Mouse (Mus musculus): ENCODE measurements around the gene Parp4. TPM values are rescaled to one million over a fixed set of nuclear protein-coding genes. Genes with fewer than 3 reads are reported as not detected.

Parp4 gene
- 6.5 TPM in 2 replicates for polyA plus RNA-seq (2015; fragmentation: Nextera tagmentation; extraction: Ambion mirVana)

- no peaks in the 10 kb centered on the region for H3K9me3 ChIP-seq
- H3K4me3 ChIP-seq (replicated peaks): peak within 1 kb of the TSS; percentile 67
- H3K4me2 ChIP-seq: peak within 1 kb of the TSS; percentile 81
- under 1% methylated on average over 24 of the region's 24 CpGs for WGBS
- H3K27ac ChIP-seq: peak within 1 kb of the TSS; percentile 57; the same call in 1 of the 2 replicates
- H3K9ac ChIP-seq: peak within 1 kb of the TSS; percentile 44
- H3K4me1 ChIP-seq: no peaks in the 10 kb centered on the region
- no peaks in the 10 kb centered on the region for H3K27me3 ChIP-seq (replicated peaks)
- ATAC-seq (ENCODE audit: insufficient read depth, low FRiP score, low read depth): peak; percentile 79
- H3K36me3 ChIP-seq: no peaks in the 10 kb centered on the region
These were observed at the start of gene Parp4, which contains the start of gene Cenpj for GRCm38 (mm10) chr14:56575416-56575815. Gene Parp4 (plus strand): TSS chr14:56575619. Gene Cenpj (minus strand): TSS chr14:56575425.

DNA sequence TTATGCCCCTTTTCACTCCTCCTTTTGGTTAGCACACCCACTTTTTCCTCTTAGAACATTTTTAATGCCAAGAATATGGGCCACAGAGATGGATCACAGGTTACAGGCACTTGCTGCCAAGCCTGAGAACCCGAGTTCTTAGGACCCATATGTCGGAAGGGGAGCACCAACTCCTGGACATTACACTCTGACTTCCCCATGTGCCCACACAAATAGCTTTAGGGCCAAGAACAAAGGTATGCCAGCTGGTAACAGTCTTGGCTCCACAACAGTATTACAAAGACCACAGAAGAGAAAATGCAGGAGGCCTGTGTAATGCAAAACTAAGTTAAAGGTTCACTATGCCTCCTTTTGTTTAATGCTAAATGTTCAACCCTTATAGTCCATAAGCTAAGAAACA lies 44.6 kb upstream of the Parp4 start:
- H3K9ac ChIP-seq: no peak overlapping the region
- no peak overlapping the region for H3K4me3 ChIP-seq (replicated peaks)
- 0 out of 2 replicates have a peak, but pooled peaks cover 6% of the 10 kb centered on the region for H3K36me3 ChIP-seq
- no peaks in the 10 kb centered on the region for H3K9me3 ChIP-seq
- H3K27ac ChIP-seq: no peak overlapping the region
- WGBS: 76% methylated on average over 2 of the region's 2 CpGs
- H3K4me1 ChIP-seq: no peaks in the 10 kb centered on the region
- no peak for ATAC-seq (ENCODE audit: insufficient read depth, low FRiP score, low read depth)
- H3K27me3 ChIP-seq (replicated peaks): no peaks in the 10 kb centered on the region
- no peak overlapping the region for H3K4me2 ChIP-seq

DNA sequence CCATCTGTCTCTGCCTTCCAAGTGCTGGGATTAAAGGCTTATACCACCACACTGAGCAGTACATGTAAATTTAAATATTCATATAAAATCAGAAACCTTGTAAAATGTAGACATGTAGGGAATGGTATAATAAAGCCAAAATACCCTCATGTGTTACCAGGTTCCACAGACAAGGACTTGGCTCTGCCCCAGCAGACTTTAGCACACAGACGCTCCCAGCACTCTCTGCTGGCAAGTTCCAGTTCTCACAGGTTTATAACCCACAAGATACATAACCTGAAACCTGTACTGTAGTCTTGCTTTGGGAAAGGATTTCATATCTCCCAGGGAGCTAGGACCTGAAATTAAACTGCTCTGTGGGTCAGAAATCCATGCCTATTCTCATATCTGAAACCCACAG lies 30.5 kb upstream of the Parp4 start:
- Histone ChIP-seq H3K36me3 (0 out of 2 replicates have a peak, but pooled peaks cover 10% of the 10 kb centered on the region), H3K4me1 (no peaks in the 10 kb centered on the region), H3K9me3 (no peaks in the 10 kb centered on the region), H3K27ac (no peak overlapping the region), H3K4me3 (replicated peaks) (no peak overlapping the region), H3K9ac (no peak overlapping the region), H3K4me2 (no peak overlapping the region), H3K27me3 (replicated peaks) (no peaks in the 10 kb centered on the region)
- no peak for ATAC-seq (ENCODE audit: insufficient read depth, low FRiP score, low read depth)
- WGBS: 80% methylated on average over 1 of the region's 1 CpGs

DNA sequence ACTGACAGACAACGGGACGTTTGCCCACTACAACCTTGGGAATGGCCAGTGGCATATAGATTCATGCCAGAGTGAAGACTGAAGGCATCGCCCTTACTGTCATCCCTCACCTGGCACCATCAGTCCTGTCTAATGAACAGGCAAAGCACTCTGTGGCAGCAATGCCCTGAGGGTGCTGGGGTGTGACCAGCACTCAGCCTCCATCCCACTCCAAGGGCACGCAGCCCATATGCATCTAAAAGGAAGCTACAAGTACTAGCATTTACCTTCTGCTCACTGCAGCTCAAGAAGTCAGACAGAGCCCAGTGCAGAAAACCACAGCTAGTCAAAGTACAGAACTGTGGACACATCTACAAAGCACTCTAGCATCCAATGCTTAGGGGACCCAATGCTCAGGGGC lies 29.9 kb upstream of the Parp4 start:
- H3K27me3 ChIP-seq (replicated peaks): no peaks in the 10 kb centered on the region
- H3K27ac ChIP-seq: no peak overlapping the region
- 0 out of 2 replicates have a peak, but pooled peaks cover 10% of the 10 kb centered on the region for H3K36me3 ChIP-seq
- no peaks in the 10 kb centered on the region for H3K9me3 ChIP-seq
- no peaks in the 10 kb centered on the region for H3K4me1 ChIP-seq
- H3K9ac ChIP-seq: no peak overlapping the region
- 87% methylated on average over 4 of the region's 4 CpGs for WGBS
- no peak overlapping the region for H3K4me3 ChIP-seq (replicated peaks)
- no peak overlapping the region for H3K4me2 ChIP-seq
- ATAC-seq (ENCODE audit: insufficient read depth, low FRiP score, low read depth): no peak

DNA sequence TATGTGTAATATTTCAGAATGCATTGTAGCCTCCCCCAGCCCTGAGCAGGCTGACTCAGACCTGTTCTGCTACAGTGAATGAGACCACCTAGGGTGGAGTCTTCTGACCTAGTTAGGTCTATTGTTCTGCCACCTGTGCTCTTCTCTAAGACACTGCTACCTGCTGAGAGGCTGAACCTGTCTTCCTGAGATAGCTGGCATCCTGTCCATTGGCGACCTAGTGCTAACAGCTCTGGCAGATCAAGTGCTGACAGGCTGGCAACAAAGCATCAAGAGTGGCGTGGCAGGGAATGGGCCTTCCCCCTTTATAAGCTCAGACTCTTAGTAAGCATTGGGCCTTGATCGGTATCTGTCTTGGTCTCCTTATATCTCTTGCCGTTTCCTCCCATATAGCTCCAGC lies 24.5 kb upstream of the Parp4 start:
- Histone ChIP-seq H3K27ac (no peak overlapping the region), H3K4me1 (no peaks in the 10 kb centered on the region), H3K27me3 (replicated peaks) (no peaks in the 10 kb centered on the region), H3K9me3 (no peaks in the 10 kb centered on the region), H3K4me2 (no peak overlapping the region), H3K9ac (no peak overlapping the region), H3K4me3 (replicated peaks) (no peak overlapping the region), H3K36me3 (no peaks in the 10 kb centered on the region; the same call in 1 of the 2 replicates)
- ATAC-seq (ENCODE audit: insufficient read depth, low FRiP score, low read depth): no peak
- 88% methylated on average over 4 of the region's 4 CpGs for WGBS

GRCm38 (mm10) chr14:56552924-56553323 lies 22.5 kb upstream of the Parp4 start:
- no peak for ATAC-seq (ENCODE audit: insufficient read depth, low FRiP score, low read depth)
- Histone ChIP-seq H3K27me3 (replicated peaks) (no peaks in the 10 kb centered on the region), H3K4me2 (no peak overlapping the region), H3K36me3 (no peaks in the 10 kb centered on the region; the same call in 1 of the 2 replicates), H3K4me3 (replicated peaks) (no peak overlapping the region), H3K4me1 (no peaks in the 10 kb centered on the region), H3K9ac (no peak overlapping the region), H3K9me3 (no peaks in the 10 kb centered on the region), H3K27ac (no peak overlapping the region)
- 89% methylated on average over 6 of the region's 6 CpGs for WGBS

DNA sequence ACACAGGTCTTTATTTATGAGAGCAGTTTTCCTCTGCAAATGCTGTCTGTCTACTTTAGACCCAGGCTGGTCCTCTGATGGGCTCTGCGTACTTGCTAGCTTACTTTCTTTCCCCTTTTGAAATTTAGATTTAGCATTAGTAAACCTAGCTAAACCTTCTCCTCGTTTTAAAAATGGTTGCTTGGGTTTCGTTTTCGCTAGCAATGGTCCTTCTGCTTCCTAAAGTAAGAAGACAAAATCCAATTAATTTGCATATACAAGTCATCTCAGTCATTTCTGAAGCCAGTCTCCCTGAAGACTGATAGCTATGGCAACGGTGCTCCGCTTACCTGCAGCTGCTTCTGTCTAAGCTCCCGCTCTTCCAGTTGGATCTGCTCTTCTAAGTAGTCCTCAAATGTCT lies 22.1 kb upstream of the Parp4 start:
- no peak overlapping the region for H3K27ac ChIP-seq
- no peaks in the 10 kb centered on the region for H3K4me1 ChIP-seq
- WGBS: 93% methylated on average over 7 of the region's 7 CpGs
- H3K36me3 ChIP-seq: no peaks in the 10 kb centered on the region; the same call in 1 of the 2 replicates
- H3K9me3 ChIP-seq: no peaks in the 10 kb centered on the region
- H3K4me3 ChIP-seq (replicated peaks): no peak overlapping the region
- no peak overlapping the region for H3K9ac ChIP-seq
- ATAC-seq (ENCODE audit: insufficient read depth, low FRiP score, low read depth): no peak
- no peaks in the 10 kb centered on the region for H3K27me3 ChIP-seq (replicated peaks)
- no peak overlapping the region for H3K4me2 ChIP-seq

DNA sequence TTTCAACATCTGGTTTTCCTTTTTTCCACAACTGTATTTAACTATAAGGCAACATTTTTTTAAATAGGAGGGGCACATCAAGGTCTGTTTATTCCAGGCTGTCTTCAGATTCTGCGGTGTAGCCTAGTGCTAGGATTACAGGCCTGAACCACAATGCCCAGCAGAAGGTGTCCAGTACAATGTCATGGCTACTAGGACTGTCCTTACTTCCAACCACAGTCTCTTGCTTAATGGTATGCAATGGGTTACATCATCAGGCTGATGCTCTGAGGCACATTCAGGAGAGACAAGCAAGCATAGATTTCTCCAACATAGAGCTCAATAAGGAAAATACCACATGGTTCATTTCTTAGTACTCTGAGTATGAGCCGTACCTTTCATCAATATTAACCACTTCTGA lies 20.7 kb upstream of the Parp4 start:
- Histone ChIP-seq H3K9me3 (no peaks in the 10 kb centered on the region), H3K4me2 (no peak overlapping the region), H3K27me3 (replicated peaks) (no peaks in the 10 kb centered on the region), H3K27ac (no peak overlapping the region), H3K9ac (no peak overlapping the region), H3K4me3 (replicated peaks) (no peak overlapping the region), H3K4me1 (no peaks in the 10 kb centered on the region), H3K36me3 (no peaks in the 10 kb centered on the region; the same call in 1 of the 2 replicates)
- ATAC-seq (ENCODE audit: insufficient read depth, low FRiP score, low read depth): no peak
- WGBS: 91% methylated on average over 2 of the region's 2 CpGs

DNA sequence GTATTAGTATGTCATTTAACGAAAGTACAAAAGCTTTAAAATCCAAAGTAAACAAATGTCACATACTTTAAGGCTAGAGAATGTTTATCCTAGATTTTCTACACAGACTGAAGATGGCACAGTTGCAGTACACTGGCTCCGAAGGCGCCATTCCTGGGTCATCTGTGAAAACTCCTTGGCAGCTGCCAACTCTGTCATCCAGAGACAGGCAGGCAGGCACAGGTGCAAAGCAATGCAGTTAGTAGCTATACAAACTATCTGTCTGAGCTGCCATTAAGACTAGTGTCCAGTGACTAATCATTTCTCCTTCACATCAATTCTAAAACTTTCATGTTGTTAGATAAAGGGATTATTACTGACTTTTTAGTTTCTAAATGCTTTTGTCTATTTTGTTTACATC lies 16.3 kb upstream of the Parp4 start:
- WGBS: 79% methylated on average over 3 of the region's 3 CpGs
- H3K9me3 ChIP-seq: no peaks in the 10 kb centered on the region
- no peak overlapping the region for H3K4me2 ChIP-seq
- no peaks in the 10 kb centered on the region for H3K27me3 ChIP-seq (replicated peaks)
- H3K4me1 ChIP-seq: no peaks in the 10 kb centered on the region
- H3K36me3 ChIP-seq: 0 out of 2 replicates have a peak, but pooled peaks cover 11% of the 10 kb centered on the region
- no peak overlapping the region for H3K9ac ChIP-seq
- ATAC-seq (ENCODE audit: insufficient read depth, low FRiP score, low read depth): no peak
- no peak overlapping the region for H3K4me3 ChIP-seq (replicated peaks)
- no peak overlapping the region for H3K27ac ChIP-seq

DNA sequence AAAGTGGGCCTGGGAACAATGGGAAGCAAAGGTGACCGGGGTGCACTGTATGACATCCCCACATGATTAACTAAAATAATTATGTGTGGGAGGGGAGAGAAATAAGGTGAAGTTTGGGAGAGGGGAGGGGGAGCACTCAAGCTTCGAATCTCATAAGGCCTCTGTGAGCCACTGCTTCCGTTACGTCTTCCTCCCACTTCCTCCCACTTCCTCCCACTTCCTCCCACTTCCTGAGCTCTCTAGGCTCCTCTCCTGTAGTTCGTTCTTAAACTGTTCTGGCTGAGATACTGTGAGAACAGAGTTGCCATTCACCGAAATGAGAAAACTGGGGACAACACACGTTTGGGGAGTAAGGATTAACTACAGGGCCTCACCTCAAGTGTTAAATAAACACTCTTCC lies 7.9 kb upstream of the Parp4 start:
- Histone ChIP-seq H3K36me3 (0 out of 2 replicates have a peak, but pooled peaks cover 7% of the 10 kb centered on the region), H3K27ac (no peak overlapping the region), H3K9me3 (no peaks in the 10 kb centered on the region), H3K9ac (no peak overlapping the region), H3K4me1 (no peaks in the 10 kb centered on the region), H3K4me2 (no peak overlapping the region), H3K4me3 (replicated peaks) (no peak overlapping the region), H3K27me3 (replicated peaks) (no peaks in the 10 kb centered on the region)
- 74% methylated on average over 7 of the region's 7 CpGs for WGBS
- no peak for ATAC-seq (ENCODE audit: insufficient read depth, low FRiP score, low read depth)

DNA sequence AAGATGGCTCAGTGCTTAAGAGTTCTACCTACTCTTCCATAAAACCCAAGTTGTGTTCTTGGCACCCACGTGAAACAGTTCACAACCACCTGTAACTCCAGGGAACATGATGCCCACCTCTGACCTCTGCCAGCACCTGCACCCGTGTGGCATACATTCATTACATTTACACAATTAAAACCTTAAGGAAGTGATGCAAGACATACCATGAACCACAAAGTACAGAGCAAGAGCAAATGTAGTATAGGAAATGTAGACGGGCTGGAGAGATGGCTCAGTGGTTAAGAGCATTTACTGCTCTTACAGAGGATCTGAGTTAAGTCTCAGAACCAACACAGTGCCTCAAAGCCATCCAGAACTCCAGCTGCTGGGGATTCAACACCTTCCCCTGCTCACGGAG lies 6.4 kb upstream of the Parp4 start:
- Histone ChIP-seq H3K27ac (no peak overlapping the region), H3K9me3 (no peaks in the 10 kb centered on the region), H3K9ac (no peak overlapping the region), H3K27me3 (replicated peaks) (no peaks in the 10 kb centered on the region), H3K4me1 (no peaks in the 10 kb centered on the region), H3K4me3 (replicated peaks) (no peak overlapping the region), H3K4me2 (no peak overlapping the region), H3K36me3 (no peaks in the 10 kb centered on the region)
- 76% methylated on average over 4 of the region's 4 CpGs for WGBS
- ATAC-seq (ENCODE audit: insufficient read depth, low FRiP score, low read depth): no peak

GRCm38 (mm10) chr14:56571310-56572093 lies 3.9 kb upstream of the Parp4 start:
- Histone ChIP-seq H3K4me3 (replicated peaks) (peak overlapping the region; percentile 88), H3K27me3 (replicated peaks) (no peaks in the 10 kb centered on the region), H3K27ac (peak overlapping the region; percentile 64), H3K36me3 (no peaks in the 10 kb centered on the region), H3K4me1 (no peaks in the 10 kb centered on the region), H3K9ac (peak overlapping the region; percentile 73), H3K4me2 (peak overlapping the region; percentile 79), H3K9me3 (no peaks in the 10 kb centered on the region)
- peak; percentile 98 for ATAC-seq (ENCODE audit: insufficient read depth, low FRiP score, low read depth)
- WGBS: under 1% methylated on average over 59 of the region's 59 CpGs
